ENCODE assay signal across 33 mouse cellular contexts in the genomic region with DNA sequence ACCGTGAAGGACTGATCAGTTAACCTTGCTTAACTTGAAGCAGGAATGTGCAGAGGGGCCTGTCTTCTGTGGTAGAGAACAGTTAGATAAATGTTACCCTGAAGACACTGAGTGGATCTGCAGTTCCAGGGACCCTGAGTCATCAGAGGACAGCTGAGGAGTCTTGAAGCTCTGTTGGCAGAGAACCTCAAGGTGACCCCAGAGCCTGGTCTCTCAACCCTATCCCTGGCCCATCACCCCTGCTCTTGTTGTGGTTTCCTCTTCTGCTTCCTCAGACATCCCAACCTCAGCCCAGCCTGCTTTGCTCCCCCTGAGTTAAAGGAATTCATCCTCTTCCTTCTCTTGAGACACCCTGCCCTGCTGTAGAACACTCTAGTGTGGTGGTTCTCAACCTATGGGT. TPM values are rescaled to one million over a fixed set of nuclear protein-coding genes. Genes with fewer than 3 reads are reported as not detected.
DNase-seq lines count a peak whose midpoint lies in the region; ATAC-seq and TF ChIP-seq lines count a peak whose summit lies in the region.
"Had no signal": no experiment of that assay in that cellular context is flagged by ENCODE, and none has a peak within 500 bp of the region (broad histone marks: within the 10 kb centered on the region; RNA-seq: fewer than 3 reads in every experiment).

A gene (plus strand): TSS at position 100 of the 400 bp plus-strand sequence.

- 0 out of 2 replicates have a peak, but pooled peaks cover 4% of the 10 kb centered on the region for H3K4me1 ChIP-seq in kidney, adult 2 months (ENCODE audit: control insufficient read depth, insufficient read depth, low read length)
- H3K4me1 ChIP-seq in kidney, embryonic 15.5 days, result no peaks in the 10 kb centered on the region
- H3K4me1 ChIP-seq: embryonic facial prominence, embryonic 13.5 days; forebrain, embryonic 13.5 days; hindbrain, embryonic 12.5 days; hindbrain, embryonic 15.5 days had no signal

- peaks cover 7% of the 10 kb centered on the region; the same call in 1 of the 2 replicates for H3K36me3 ChIP-seq in kidney, adult 2 months (ENCODE audit: control insufficient read depth, insufficient read depth, low read length)
- no peaks in the 10 kb centered on the region for H3K36me3 ChIP-seq in kidney, embryonic 15.5 days
- H3K36me3 ChIP-seq: embryonic facial prominence, embryonic 10.5 days; embryonic facial prominence, embryonic 13.5 days; G1E; hindbrain, embryonic 12.5 days; hindbrain, embryonic 15.5 days had no signal

- no peaks in the 10 kb centered on the region for H3K27me3 ChIP-seq in kidney, adult 2 months (replicated peaks; ENCODE audit: control insufficient read depth, insufficient read depth, low read length)
- H3K27me3 ChIP-seq in kidney, embryonic 15.5 days, result peaks cover 7% of the 10 kb centered on the region; the same call in 1 of the 2 replicates
- H3K27me3 ChIP-seq: embryonic facial prominence, embryonic 13.5 days; hindbrain, embryonic 15.5 days had no signal

- H3K4me2 ChIP-seq in kidney, embryonic 15.5 days, result no peak within 1 kb of the TSS
- H3K4me2 ChIP-seq: embryonic facial prominence, embryonic 13.5 days; forebrain, embryonic 13.5 days; heart, embryonic 11.5 days; hindbrain, embryonic 12.5 days; hindbrain, embryonic 15.5 days had no signal

- TF ChIP-seq POLR2A in kidney, adult 2 months (IDR thresholded peaks at IDR 0.05; ENCODE audit: low read depth, low read length), result no peak

- H3K9me3 ChIP-seq in kidney, embryonic 15.5 days (replicated peaks), result no peaks in the 10 kb centered on the region
- H3K9me3 ChIP-seq: embryonic facial prominence, embryonic 10.5 days; embryonic facial prominence, embryonic 13.5 days; forebrain, embryonic 13.5 days; G1E; hindbrain, embryonic 12.5 days; hindbrain, embryonic 15.5 days had no signal

- peak within 1 kb of the TSS; percentile 48 for H3K27ac ChIP-seq in kidney, adult 2 months (ENCODE audit: insufficient read depth, low read depth, low read length)
- H3K27ac ChIP-seq in kidney, embryonic 15.5 days, result no peak within 1 kb of the TSS
- H3K27ac ChIP-seq: embryonic facial prominence, embryonic 10.5 days; embryonic facial prominence, embryonic 13.5 days; forebrain, embryonic 13.5 days; hindbrain, embryonic 12.5 days; hindbrain, embryonic 15.5 days had no signal

- H3K4me3 ChIP-seq in kidney, adult 2 months (ENCODE audit: insufficient read depth, low read depth, low read length), result no peak within 1 kb of the TSS
- no peak within 1 kb of the TSS for H3K4me3 ChIP-seq in kidney, embryonic 15.5 days (replicated peaks)
- H3K4me3 ChIP-seq: embryonic facial prominence, embryonic 10.5 days; embryonic facial prominence, embryonic 13.5 days; erythroblast, embryonic 14.5 days; forebrain, embryonic 13.5 days; hindbrain, embryonic 12.5 days; hindbrain, embryonic 15.5 days had no signal

- WGBS in kidney, adult 2 months, result 46% methylated on average over 1 of the region's 1 CpGs
- 70% methylated on average over 1 of the region's 1 CpGs for WGBS in kidney, embryonic 15.5 days

- ATAC-seq in kidney, embryonic 15.5 days (replicated peaks; ENCODE audit: low FRiP score), result no peak
- peak; percentile 54 for ATAC-seq in megakaryocyte progenitor cell, adult 5-6 weeks (replicated peaks; ENCODE audit: poor library complexity)
- ATAC-seq: forebrain, embryonic 13.5 days; forebrain, embryonic 16.5 days; Patski had no signal

- no peak for DNase-seq in kidney, adult 2 months
- no peak for DNase-seq in kidney, adult 8-10 months
- no peak for DNase-seq in kidney, postnatal 4 days
- DNase-seq in 416B (ENCODE audit: low read depth), result peak; percentile 55
- no peak for DNase-seq in urinary bladder, postnatal 10 days (ENCODE audit: low spot score)
- DNase-seq: adrenal gland, postnatal 10 days; B cell, adult 2 months; cerebellum, adult 11 months; cerebellum, adult 2 months; cerebellum, adult 9-11 months; cerebellum, postnatal 25 days; embryo, embryonic 11 days; gastrocnemius, postnatal 10 days; gastrocnemius, postnatal 36 days; heart, adult 11 months had no signal

- no peak for TF ChIP-seq CTCF in kidney, adult 2 months (conservative IDR thresholded peaks at IDR 0.05; ENCODE audit: insufficient read depth, insufficient read length, low read depth, low read length)

- H3K9ac ChIP-seq in kidney, embryonic 15.5 days, result no peak within 1 kb of the TSS
- H3K9ac ChIP-seq: embryonic facial prominence, embryonic 13.5 days; forebrain, embryonic 13.5 days; hindbrain, embryonic 12.5 days; hindbrain, embryonic 15.5 days had no signal

RNA-seq across cellular contexts. Expression of the gene that starts here (rescaled TPM):
- polyA plus RNA-seq in kidney, adult 2 months (2012; rRNA removed), result 9,073 and 10,701 TPM in 2 replicates
- 163 and 180 TPM in 2 replicates for polyA plus RNA-seq in kidney, embryonic 15.5 days (2015; fragmentation: Nextera tagmentation; extraction: Ambion mirVana)
- total RNA-seq in megakaryocyte progenitor cell, adult 5-6 weeks (2015), result 0.12 and 0.95 TPM in 2 replicates
- total RNA-seq in megakaryocyte progenitor cell, adult 5-6 weeks (2017), result 0.08 and 1.1 TPM in 2 replicates
- total RNA-seq: CH12.LX; gastrocnemius, postnatal 36 days; heart, adult 8-10 months; heart, postnatal 25 days; hematopoietic stem cell, adult 5-6 weeks had no signal
- polyA plus RNA-seq: cerebellum, adult 2 months; embryonic facial prominence, embryonic 10.5 days; embryonic facial prominence, embryonic 13.5 days; erythroblast, embryonic 14.5 days; forebrain, embryonic 13.5 days; forebrain, embryonic 16.5 days; G1E; heart, embryonic 11.5 days; heart, embryonic 14.5 days; heart, postnatal 0 days; hindbrain, embryonic 12.5 days; Patski had no signal

Comparison
In these comparisons a context has a peak if more than half of its experiments do, and no peak if none do; other contexts are left out.
1. RNA of the gene that starts here (polyA plus RNA-seq): 9,073 to 10,701 TPM in kidney, adult 2 months; 163 to 180 TPM in kidney, embryonic 15.5 days; every median in the first group is over 10 times any median in the second.